Mouse (Mus musculus): ENCODE data around the gene Lipm.

Lipm gene

DNA sequence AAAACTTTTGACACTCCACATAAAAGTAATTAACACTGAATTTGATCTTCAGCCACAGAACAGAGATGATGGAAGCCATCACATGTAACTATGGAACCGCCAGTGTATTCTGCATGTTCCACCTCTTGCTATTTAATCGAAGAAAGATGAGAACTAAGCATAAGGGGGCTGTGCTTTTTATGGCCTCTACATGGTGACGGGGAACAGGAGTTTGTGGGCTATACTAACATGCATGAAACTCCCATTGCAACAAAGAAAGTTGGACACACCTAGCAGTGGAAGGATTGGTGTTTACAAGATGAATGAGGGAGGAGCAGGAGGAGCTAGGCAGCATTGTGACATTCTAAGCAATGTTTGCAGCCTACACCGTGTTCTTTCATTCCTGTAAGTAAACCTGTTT, at the start of gene Lipm:
Lipm (plus strand) TSS at position 301 of the 400 bp plus-strand sequence.
- no peak for DNase-seq

GRCm38 (mm10) chr19:34051502-34051901, 49.2 kb upstream of the Lipm start:
- no peak for DNase-seq

GRCm38 (mm10) chr19:34063547-34063946, 37.2 kb upstream of the Lipm start:
- DNase-seq = no peak

GRCm38 (mm10) chr19:34064059-34064458, 36.7 kb upstream of the Lipm start:
- DNase-seq = no peak

GRCm38 (mm10) chr19:34066779-34067472, 33.8 kb upstream of the Lipm start, which contains the start of gene Lipn:
TSS of gene Lipn (plus strand) at chr19:34067358.
- no peak for DNase-seq

DNA sequence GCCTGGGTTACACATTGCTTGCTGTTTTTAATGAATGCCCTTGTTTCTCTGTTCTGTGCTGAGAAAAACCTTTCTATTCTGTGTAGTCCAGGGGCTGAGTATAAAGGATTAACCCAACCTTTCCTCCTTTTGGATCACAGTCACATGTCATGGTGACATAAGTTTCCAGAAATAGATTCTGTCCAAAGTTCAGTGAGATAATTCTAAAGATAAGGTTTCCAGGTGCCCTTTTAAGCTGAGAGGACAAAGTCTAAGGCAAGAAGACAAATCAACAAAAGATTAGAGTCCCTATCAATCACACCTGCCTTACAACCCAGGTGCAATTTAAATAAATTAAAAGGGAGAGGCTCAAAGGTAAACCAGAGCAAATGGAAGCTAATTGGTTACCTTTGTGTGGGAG, 26.5 kb upstream of the Lipm start:
- DNase-seq = no peak

GRCm38 (mm10) chr19:34078130-34078529, 22.6 kb upstream of the Lipm start:
- no peak for DNase-seq

DNA sequence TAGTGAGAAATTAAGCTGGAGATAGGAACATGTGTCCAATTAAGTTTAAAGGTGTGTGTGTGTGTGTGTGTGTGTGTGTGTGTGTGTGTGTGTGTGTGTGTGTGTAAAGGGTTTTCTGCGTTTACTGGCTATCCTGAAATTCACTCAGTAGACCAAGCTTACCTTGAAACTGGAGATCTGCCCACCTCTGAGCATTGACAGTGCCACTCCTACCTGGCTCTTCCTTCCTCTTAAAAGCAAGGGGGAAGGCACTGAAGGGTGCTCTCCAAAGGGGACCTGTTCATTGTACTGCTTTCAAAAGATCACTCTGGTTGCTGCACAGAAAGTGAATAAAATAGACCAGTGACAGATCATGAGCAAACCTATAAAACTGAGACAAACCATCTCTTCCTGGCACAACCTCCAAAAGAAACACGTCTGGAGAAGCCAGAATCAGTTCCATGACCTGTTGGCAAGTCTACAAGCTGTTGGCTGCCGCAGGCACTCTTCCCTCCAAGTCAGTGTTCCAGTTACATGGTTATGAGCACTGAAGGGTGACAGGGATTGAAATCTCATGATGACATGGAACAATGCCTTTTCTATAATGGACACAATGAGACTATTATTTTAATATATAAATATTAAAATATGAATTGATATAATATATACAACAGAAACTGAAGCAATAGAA, 11.6 kb upstream of the Lipm start:
- DNase-seq = no peak

GRCm38 (mm10) chr19:34095381-34095780, 5.4 kb upstream of the Lipm start:
- no peak for DNase-seq

DNA sequence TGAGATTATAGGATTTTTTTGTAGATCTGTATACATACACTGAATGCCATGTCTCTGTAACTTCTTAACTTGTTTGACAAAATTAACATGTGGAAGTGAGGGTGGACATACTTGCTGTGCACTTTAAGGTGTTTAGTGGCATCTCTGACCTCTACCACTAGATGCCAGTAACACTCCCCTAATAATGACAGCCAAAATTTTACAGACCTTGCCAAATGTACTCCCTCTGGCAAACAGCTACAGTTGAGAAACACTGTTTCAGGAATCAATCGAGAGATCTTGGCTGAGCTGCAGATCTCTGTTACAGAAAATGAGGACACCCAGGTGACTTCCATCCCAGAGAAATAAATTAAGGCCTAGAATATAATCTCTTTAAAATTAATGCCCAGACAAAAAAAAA, 4.5 kb upstream of the Lipm start:
- no peak for DNase-seq

- DNase-seq = no peak
These were observed 1.2 kb downstream of the Lipm start for GRCm38 (mm10) chr19:34101888-34102287.

DNA sequence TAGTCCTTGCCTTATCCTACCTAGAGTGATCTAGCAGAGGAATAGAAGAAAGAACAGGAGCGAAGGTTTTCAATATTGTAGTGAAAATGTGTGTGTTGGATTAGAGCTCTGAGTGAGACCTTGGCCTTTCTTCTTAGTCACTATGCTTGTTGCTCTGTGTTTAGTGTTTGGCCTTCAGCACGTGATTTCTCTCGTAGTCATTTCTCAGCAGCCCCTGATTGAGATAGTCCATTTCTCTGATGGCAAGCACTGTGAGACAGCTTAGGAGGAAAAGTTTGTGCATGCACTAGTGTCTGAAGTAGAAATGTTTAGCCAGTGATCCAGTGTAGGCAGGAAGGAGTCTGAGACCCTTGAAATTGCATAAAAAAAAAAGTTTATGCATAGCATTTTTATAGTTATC, 4.1 kb downstream of the Lipm start:
- DNase-seq = no peak

DNA sequence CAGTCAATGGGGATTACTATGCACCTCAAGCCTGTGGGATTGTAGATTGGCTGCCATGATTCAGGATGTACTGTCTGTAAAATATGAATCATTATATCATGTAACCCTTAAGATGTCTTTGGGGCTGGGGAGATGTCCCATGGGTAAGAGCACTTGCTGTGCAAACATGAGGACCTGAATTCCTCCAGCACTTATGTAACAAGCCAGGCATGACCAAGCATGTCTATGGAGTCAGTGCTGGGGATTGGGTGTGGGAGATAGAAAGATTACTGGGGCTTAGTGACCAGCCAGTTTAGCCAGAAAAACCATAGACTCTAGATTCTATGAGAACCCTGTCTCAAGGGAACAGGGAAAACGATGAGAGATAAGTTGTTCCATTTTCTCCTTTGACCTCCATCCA, 18.4 kb downstream of the Lipm start:
- DNase-seq = no peak

GRCm38 (mm10) chr19:34119653-34120052, 18.9 kb downstream of the Lipm start:
- DNase-seq = no peak

DNA sequence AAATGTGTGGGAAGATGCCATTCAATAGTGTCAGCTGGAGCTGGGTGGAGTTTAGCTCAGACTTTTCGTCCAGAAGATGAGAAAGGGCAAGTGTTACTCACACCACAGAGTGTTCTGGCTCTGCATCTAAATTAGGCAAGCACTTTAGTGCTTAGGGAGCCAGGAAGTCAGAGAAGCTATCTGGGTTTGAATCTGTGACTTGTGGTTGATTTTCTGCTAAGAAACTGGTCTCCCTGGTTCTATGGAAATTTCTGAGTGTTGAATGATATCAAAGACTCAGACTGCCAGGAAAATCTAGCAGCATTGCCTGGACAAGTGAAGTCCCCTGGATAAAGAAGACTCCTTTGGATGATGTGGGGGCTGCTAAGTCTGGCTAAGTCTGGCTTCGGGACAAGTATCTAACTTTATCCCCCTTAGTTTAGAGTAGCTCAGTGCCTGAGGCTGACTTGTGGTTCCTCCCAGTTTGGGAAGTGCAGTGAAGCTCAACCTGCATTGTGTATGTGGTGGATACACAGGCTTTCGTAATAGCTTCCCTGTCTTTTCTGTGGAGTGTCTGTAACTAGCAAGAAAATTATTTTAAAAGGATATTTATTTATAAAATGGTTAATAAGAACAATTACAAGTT, 19.5 kb downstream of the Lipm start:
- DNase-seq = no peak

GRCm38 (mm10) chr19:34138720-34139430, 38.1 kb downstream of the Lipm start:
- no peak for DNase-seq

GRCm38 (mm10) chr19:34139431-34140046, 38.8 kb downstream of the Lipm start:
- DNase-seq = no peak

DNA sequence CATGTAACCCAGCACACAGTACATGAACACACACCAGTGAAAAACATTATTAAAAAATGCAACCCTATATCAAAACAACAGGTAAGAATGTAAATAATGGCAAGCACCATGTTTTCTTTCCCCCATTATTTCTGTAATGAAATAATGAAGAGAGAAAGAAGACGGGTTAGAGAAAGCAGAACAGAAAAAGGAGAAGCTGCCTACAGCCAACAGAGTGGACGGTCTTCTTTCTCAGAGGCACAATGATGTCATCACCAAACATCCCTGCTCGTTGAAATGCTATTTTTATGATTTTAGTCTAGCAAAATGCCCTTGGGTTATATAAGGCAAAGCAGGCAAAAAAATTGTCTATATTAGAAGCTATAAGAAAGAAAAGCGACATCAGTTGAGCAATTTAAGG, 47.7 kb downstream of the Lipm start:
- DNase-seq = no peak

DNA sequence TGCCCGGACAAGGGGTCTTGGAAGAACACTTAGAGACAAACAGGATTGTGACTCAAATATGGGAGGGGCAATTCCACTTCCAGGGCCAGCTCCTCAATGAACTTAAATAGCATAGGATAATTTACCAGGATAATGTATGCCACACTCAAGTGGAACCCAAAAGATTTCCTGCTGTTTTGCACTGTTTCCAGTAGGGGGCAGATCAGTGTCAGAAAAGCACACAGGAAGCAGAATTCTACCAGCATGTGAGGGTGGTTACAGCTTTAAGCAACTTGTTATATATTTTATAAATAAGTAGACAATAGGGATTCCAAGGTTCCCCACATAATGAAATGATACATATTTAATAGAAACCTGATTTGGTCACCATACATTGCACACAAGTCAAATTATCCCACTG, 51.2 kb downstream of the Lipm start:
- peak; percentile 56 for DNase-seq

DNA sequence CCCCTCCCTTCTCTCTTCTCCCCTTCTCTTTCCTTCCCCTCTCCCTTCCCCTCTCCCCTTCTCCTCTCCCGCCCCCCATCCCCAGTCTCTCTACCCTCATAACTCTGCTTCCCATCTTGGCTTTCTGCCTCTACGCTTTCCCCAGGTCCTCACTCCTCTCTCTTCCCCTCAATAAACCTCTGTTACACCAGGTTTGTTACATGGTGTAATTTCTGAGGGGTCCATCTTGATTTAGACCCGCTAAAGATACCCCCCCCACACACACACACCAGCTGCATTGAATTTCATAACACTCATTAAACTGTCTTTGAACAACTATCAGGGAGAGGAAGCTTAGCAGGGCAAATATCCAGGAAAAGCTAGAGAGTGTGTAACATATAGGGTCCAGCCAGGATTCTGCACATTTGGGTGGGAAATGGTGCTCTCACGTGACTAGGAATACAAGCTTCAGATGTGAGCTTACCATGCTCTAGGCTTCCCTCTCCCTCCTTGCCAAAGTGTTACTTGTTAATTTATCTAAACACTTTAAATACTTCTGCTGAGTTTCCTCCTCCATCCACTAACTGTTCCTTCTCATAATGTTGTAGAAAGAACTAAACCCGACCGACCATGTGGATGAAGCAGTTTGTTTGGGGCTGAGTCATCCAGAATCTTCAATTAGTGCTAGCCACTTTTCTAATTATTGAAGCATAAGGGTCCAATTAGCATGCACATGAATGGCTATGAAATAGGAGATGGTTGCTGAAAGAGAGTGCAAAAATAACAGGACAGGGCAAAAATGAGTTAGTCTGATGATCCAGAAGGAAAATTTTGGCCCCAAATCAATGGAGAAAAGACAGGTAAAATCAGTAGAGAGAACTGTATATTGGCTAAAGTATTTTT, 52.8 kb downstream of the Lipm start:
- no peak for DNase-seq

DNA sequence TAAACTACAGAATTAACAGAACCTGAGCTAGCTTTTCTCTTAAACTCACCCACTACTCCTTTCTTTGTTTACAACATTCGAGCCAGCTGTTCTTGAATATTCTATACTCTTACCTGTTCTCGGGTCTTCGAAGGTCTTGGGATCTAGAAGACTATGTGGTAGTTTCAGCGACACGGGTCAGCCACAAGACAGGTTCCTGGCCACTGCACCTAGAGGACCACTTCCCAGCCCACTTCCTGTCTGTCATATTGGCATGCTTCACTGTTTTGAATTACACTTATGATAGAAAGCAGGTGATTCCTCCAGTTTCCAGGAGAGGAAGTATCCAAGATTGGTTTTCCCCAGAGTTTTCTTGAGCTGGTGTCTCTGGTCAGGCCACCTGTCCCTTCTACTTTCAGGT, 62.0 kb downstream of the Lipm start:
- no peak for DNase-seq

DNA sequence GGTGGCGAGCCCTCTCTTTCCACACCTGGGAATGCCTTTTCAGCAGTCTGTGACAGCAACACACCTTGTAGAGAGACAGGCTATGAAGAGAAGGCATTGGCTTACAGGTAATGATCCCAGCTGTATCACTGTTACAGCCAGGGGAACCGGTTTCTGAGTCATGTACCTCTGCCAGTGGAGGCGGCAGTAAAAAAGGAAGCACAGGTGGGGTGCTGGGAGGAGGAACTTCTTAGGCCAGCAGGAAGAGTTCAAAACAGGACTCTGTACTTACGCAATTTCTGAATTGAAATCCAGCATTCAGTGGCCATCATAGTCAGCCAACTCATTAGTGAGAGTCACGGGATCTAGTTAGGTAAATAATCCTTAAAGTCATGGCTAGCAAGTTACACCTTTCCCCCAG, 65.2 kb downstream of the Lipm start, which contains the start of gene Ankrd22:
Ankrd22 (minus strand) TSS at position 163 of the 400 bp plus-strand sequence.
- DNase-seq = peak; percentile 61
